Mouse (Mus musculus) cerebellum, adult 2 months (tissue): ENCODE data around the gene Gm5741.

Source experiments
- CTCF ChIP-seq: fragments of 200-500 bp; IDR thresholded peaks from 2 replicates; pipeline ENCODE4 v1.5.1; 2011; ENCODE audit warnings: low read depth, mild to moderate bottlenecking, control low read depth, low read length, moderate library complexity, borderline replicate concordance; ENCODE audit not compliant: insufficient read depth
- POLR2A ChIP-seq: fragments of 200-500 bp; IDR thresholded peaks from 2 replicates; pipeline ENCODE4 v1.6.1; 2011; ENCODE audit warnings: low read length, control low read depth, borderline replicate concordance; ENCODE audit not compliant: insufficient read depth

DNA sequence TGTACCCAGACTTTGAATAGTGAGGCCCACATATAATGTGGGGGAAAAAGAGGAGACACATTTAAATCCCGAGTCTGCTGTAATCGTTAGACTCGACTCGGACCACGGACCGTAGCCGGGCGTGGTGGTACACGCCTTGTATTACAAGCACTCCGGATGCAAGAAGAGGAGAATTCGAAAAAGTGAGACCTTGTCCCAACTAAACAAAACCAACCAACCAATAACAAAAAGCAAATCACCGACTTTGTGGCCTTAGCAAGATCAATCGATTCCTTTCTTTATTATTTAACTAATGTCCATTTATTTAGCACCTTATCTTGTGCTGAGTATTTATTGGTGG lies 40.3 kb downstream of the Gm5741 start:
- TF ChIP-seq CTCF (no peak), POLR2A (no peak)
